Mouse (Mus musculus) MEL (cell line): Measurements from ENCODE around the gene Stx19. TPM values are rescaled to one million over a fixed set of nuclear protein-coding genes. Genes with fewer than 3 reads are reported as not detected.

ENCODE experiments used
- DNase-seq: peaks from one replicate; pipeline ENCODE4 v3.0.0; 2011; ENCODE audit warnings: low read depth, low spot score
- H3K27ac ChIP-seq: 2 replicates; pipeline ENCODE4 v1.5.1; 2012; ENCODE audit warnings: low read depth, mild to moderate bottlenecking, control low read depth, low read length, moderate library complexity; ENCODE audit not compliant: control insufficient read depth
- H3K27me3 ChIP-seq, 2 experiments: fragments of 150-350 bp in 1 of 2; sonication (generic) in 1 of 2; 2 replicates each; pipeline ENCODE4 v1.6.1; 2012; ENCODE audit warnings: low read length in 2 of 2, mild to moderate bottlenecking in 2 of 2, improper control_type of control experiment in 1 of 2, moderate library complexity in 1 of 2; ENCODE audit not compliant: insufficient read depth in 2 of 2, control insufficient read depth in 1 of 2
- H3K36me3 ChIP-seq, 2 experiments: 2 replicates each; pipeline ENCODE4 v1.6.1; 2012 to 2014; ENCODE audit warnings: low read length in 2 of 2, improper control_type of control experiment in 1 of 2, inconsistent platforms in 1 of 2, mild to moderate bottlenecking in 1 of 2; ENCODE audit not compliant: insufficient read depth in 2 of 2, control insufficient read depth in 1 of 2
- H3K4me1 ChIP-seq, 2 experiments: fragments of 150-350 bp in 1 of 2; sonication (generic) in 1 of 2; 2 replicates each; pipeline ENCODE4 v1.6.1; 2012; ENCODE audit warnings: low read length in 2 of 2, improper control_type of control experiment in 1 of 2, mild to moderate bottlenecking in 1 of 2; ENCODE audit not compliant: insufficient read depth in 2 of 2, control insufficient read depth in 1 of 2
- H3K4me3 ChIP-seq, 2 experiments: fragments of 150-350 bp in 1 of 2; sonication (generic) in 1 of 2; 2 replicates each; pipeline ENCODE4 v1.5.1; 2012; ENCODE audit warnings: low read depth in 2 of 2, low read length in 2 of 2, mild to moderate bottlenecking in 2 of 2, moderate library complexity in 2 of 2, control low read depth in 1 of 2, improper control_type of control experiment in 1 of 2; ENCODE audit not compliant: control insufficient read depth in 1 of 2, insufficient read depth in 1 of 2
- H3K79me2 ChIP-seq: 2 replicates; pipeline ENCODE4 v1.6.1; 2012; ENCODE audit warnings: mild to moderate bottlenecking, low read length, moderate library complexity; ENCODE audit not compliant: control insufficient read depth, poor library complexity, insufficient read depth
- H3K9ac ChIP-seq: 2 replicates; pipeline ENCODE4 v1.6.1; 2012; ENCODE audit warnings: low read depth, mild to moderate bottlenecking, control low read depth, low read length, moderate library complexity; ENCODE audit not compliant: control insufficient read depth, poor library complexity, severe bottlenecking
- H3K9me3 ChIP-seq: fragments of 150-350 bp; sonication (generic); replicated peaks from 2 replicates; pipeline ENCODE4 v1.6.1; 2012; ENCODE audit warnings: mild to moderate bottlenecking, low read length, improper control_type of control experiment, moderate library complexity; ENCODE audit not compliant: insufficient read depth
- BHLHE40 ChIP-seq: IDR thresholded peaks from 2 replicates; pipeline ENCODE4 v1.6.1; 2012; ENCODE audit warnings: low read depth, mild to moderate bottlenecking, inconsistent platforms, low read length, improper control_type of control experiment, borderline replicate concordance
- EP300 ChIP-seq, 2 experiments: IDR thresholded peaks; 2 replicates each; pipeline ENCODE4 v1.6.1; 2011; ENCODE audit warnings: improper control_type of control experiment in 2 of 2, low read length in 2 of 2, low read depth in 1 of 2, mild to moderate bottlenecking in 1 of 2
- ETS1 ChIP-seq: IDR thresholded peaks from 2 replicates; pipeline ENCODE4 v1.6.1; 2012; ENCODE audit warnings: low read depth, mild to moderate bottlenecking, inconsistent platforms, low read length, improper control_type of control experiment, moderate library complexity
- GATA1 ChIP-seq: IDR thresholded peaks from 2 replicates; pipeline ENCODE4 v1.6.1; 2011; ENCODE audit warnings: low read depth, low read length, improper control_type of control experiment
- HCFC1 ChIP-seq: IDR thresholded peaks from 2 replicates; pipeline ENCODE4 v1.6.1; 2012; ENCODE audit warnings: low read depth, mild to moderate bottlenecking, inconsistent platforms, low read length, improper control_type of control experiment, moderate library complexity
- KAT2A ChIP-seq: conservative IDR thresholded peaks from 2 replicates; pipeline ENCODE4 v1.6.1; 2012; ENCODE audit warnings: low read depth, low read length, improper control_type of control experiment, inconsistent platforms
- MAFK ChIP-seq: IDR thresholded peaks from 2 replicates; pipeline ENCODE4 v1.6.1; 2011; ENCODE audit warnings: low read depth, mild to moderate bottlenecking, low read length, improper control_type of control experiment, borderline replicate concordance
- MAX ChIP-seq: IDR thresholded peaks from 2 replicates; pipeline ENCODE4 v1.6.1; 2011; ENCODE audit warnings: low read length, improper control_type of control experiment
- MAZ ChIP-seq: IDR thresholded peaks from 2 replicates; pipeline ENCODE4 v1.6.1; 2012; ENCODE audit warnings: low read depth, mild to moderate bottlenecking, inconsistent platforms, low read length, improper control_type of control experiment
- MYB ChIP-seq: IDR thresholded peaks from 2 replicates; pipeline ENCODE4 v1.6.1; 2011; ENCODE audit warnings: mild to moderate bottlenecking, low read depth, low read length, improper control_type of control experiment
- NRF1 ChIP-seq: IDR thresholded peaks from 2 replicates; pipeline ENCODE4 v1.6.1; 2014; ENCODE audit warnings: low read depth, mild to moderate bottlenecking, inconsistent platforms, low read length, improper control_type of control experiment, moderate library complexity; ENCODE audit not compliant: poor library complexity, insufficient read depth, severe bottlenecking
- POLR2AphosphoS2 ChIP-seq: IDR thresholded peaks from 2 replicates; pipeline ENCODE4 v1.6.1; 2011; ENCODE audit warnings: low read length, improper control_type of control experiment
- POLR2AphosphoS5 ChIP-seq: IDR thresholded peaks from 2 replicates; pipeline ENCODE4 v1.6.1; 2012; ENCODE audit warnings: low read depth, borderline replicate concordance, mild to moderate bottlenecking, inconsistent platforms, low read length, moderate library complexity, mixed read lengths
- RCOR1 ChIP-seq: IDR thresholded peaks from 2 replicates; pipeline ENCODE4 v1.6.1; 2012; ENCODE audit warnings: low read depth, mild to moderate bottlenecking, inconsistent platforms, low read length, improper control_type of control experiment
- TAL1 ChIP-seq: IDR thresholded peaks from 2 replicates; pipeline ENCODE4 v1.6.1; 2012; ENCODE audit warnings: mild to moderate bottlenecking, inconsistent platforms, low read length, moderate library complexity, mixed read lengths
- UBTF ChIP-seq: IDR thresholded peaks from 2 replicates; pipeline ENCODE4 v1.6.1; 2012; ENCODE audit warnings: low read depth, mild to moderate bottlenecking, inconsistent platforms, low read length, improper control_type of control experiment, moderate library complexity, borderline replicate concordance; ENCODE audit not compliant: insufficient read depth
- USF1 ChIP-seq: IDR thresholded peaks from 2 replicates; pipeline ENCODE4 v1.6.1; 2014; ENCODE audit warnings: low read depth, mild to moderate bottlenecking, inconsistent platforms, low read length, improper control_type of control experiment, moderate library complexity
- ZKSCAN1 ChIP-seq: IDR thresholded peaks from 2 replicates; pipeline ENCODE4 v1.6.1; 2012; ENCODE audit warnings: low read depth, mild to moderate bottlenecking, inconsistent platforms, low read length, improper control_type of control experiment, moderate library complexity
- polyA plus RNA-seq, 2 experiments: library from polyadenylated mRNA; stranded (reverse) in 1 of 2; unstranded in 1 of 2; fragments of >175 nt in 1 of 2; fragments of >200 nt in 1 of 2; gene quantifications; 2 replicates each; pipeline versions ENCODE4 v1.2.1 to v1.2.4; 2012; ENCODE audit warnings: low replicate concordance in 2 of 2, low read depth in 1 of 2; ENCODE audit not compliant: insufficient read length in 2 of 2, insufficient read depth in 1 of 2, missing spikeins in 1 of 2
- total RNA-seq: library from RNA; depleted of rRNA; stranded (reverse); fragments of 300-350 nt; gene quantifications from 2 replicates; pipeline ENCODE4 v1.2.3, GENCODE M21; 2012

Gene Stx19
- total and polyA plus RNA-seq, 3 experiments = 0.13 TPM; not detected in 2

DNA sequence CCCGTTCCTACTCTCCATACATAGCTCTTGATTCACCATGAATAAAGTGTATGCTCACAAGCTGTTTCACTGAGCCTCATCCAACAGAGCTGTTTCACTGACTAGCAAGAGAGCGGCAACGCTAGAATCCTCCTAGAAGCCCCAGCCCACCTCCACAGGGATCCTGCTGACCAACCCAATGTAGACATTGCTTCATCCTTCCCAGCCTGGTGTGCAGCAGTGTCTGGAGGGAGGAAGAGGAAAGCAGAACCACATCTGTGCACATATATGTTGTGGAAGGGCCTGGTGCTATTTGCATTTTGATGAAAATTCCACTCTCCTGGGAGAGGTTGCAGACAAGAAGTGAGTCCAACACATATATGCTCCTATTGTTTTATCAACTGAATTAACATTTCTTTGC lies 9.9 kb upstream of the Stx19 start:
- no peaks in the 10 kb centered on the region for H3K4me1 ChIP-seq
- no peak for DNase-seq
- H3K4me3 ChIP-seq = no peak overlapping the region
- H3K9ac ChIP-seq = no peak overlapping the region
- no peaks in the 10 kb centered on the region for H3K79me2 ChIP-seq
- no peak overlapping the region for H3K27ac ChIP-seq
- H3K9me3 ChIP-seq = no peaks in the 10 kb centered on the region
- H3K36me3 ChIP-seq = no peaks in the 10 kb centered on the region
- no peak for TF ChIP-seq MAFK
- no peaks in the 10 kb centered on the region for H3K27me3 ChIP-seq

- Histone ChIP-seq H3K9me3 (no peaks in the 10 kb centered on the region), H3K9ac (no peak overlapping the region), H3K4me3 (no peak overlapping the region), H3K79me2 (no peaks in the 10 kb centered on the region), H3K36me3 (peaks cover 0 to 2% of the 10 kb centered on the region in 2 experiments; a peak in 1 of 4 replicates), H3K27ac (no peak overlapping the region), H3K27me3 (no peaks in the 10 kb centered on the region), H3K4me1 (peaks cover 0 to 3% of the 10 kb centered on the region in 2 experiments; a peak in 1 of 4 replicates)
- no peak for TF ChIP-seq MYB
- no peak for TF ChIP-seq POLR2AphosphoS5
- no peak for TF ChIP-seq MAX
- no peak for TF ChIP-seq KAT2A
- no peak for TF ChIP-seq TAL1
- TF ChIP-seq USF1 = no peak
- TF ChIP-seq UBTF = no peak
- no peak for TF ChIP-seq ETS1
- no peak for TF ChIP-seq RCOR1
- no peak for TF ChIP-seq HCFC1
- no peak for TF ChIP-seq ZKSCAN1
- TF ChIP-seq MAZ = no peak
- no peak for DNase-seq
Observed at GRCm38 (mm10) chr16:62807249-62807979, 7.1 kb upstream of the Stx19 start.

DNA sequence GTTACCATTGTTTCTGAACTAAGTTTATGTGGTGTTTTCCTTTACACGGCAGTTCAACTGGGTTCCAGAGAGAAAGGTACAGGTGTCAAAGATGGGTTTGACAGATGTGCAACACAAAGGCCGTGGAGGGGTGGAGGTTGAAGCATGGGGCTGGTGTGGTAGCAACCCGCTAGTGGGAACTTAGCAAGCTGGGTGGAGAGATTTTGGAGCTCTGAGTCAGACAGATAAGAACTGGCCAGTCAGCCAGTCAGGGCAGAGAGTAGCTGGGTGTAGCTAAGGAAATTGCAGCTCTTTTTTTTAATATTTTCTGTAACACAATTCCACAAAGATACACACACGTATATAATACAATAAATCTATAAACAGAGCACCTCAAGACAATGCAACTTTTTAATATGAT lies 3.6 kb upstream of the Stx19 start:
- Histone ChIP-seq H3K4me1 (peaks cover 0 to 3% of the 10 kb centered on the region in 2 experiments; a peak in 1 of 4 replicates), H3K36me3 (peaks cover 0 to 2% of the 10 kb centered on the region in 2 experiments; a peak in 1 of 4 replicates), H3K9ac (no peak overlapping the region), H3K9me3 (no peaks in the 10 kb centered on the region), H3K27ac (no peak overlapping the region), H3K79me2 (no peaks in the 10 kb centered on the region), H3K27me3 (no peaks in the 10 kb centered on the region), H3K4me3 (no peak overlapping the region)
- no peak for TF ChIP-seq NRF1
- no peak for TF ChIP-seq POLR2AphosphoS2
- TF ChIP-seq GATA1 = 0 out of 2 replicates have a peak, but pooled peaks have one; percentile 19
- no peak for TF ChIP-seq ETS1
- TF ChIP-seq EP300 (IDR thresholded peaks at IDR 0.05; ENCODE audit: low read depth in 1 of 2, low read length in 2 of 2) = peak in 1 of 2 experiments; percentile 11; a peak in 1 of 4 replicates
- TF ChIP-seq BHLHE40 = no peak
- peak; percentile 35 for DNase-seq
